Mouse (Mus musculus): Measurements from ENCODE around the gene Pecam1. TPM values are rescaled to one million over a fixed set of nuclear protein-coding genes. Genes with fewer than 3 reads are reported as not detected.

Pecam1 gene
- total RNA-seq, 2 experiments from 2014 or later: 19.7 to 20.1 TPM

DNA sequence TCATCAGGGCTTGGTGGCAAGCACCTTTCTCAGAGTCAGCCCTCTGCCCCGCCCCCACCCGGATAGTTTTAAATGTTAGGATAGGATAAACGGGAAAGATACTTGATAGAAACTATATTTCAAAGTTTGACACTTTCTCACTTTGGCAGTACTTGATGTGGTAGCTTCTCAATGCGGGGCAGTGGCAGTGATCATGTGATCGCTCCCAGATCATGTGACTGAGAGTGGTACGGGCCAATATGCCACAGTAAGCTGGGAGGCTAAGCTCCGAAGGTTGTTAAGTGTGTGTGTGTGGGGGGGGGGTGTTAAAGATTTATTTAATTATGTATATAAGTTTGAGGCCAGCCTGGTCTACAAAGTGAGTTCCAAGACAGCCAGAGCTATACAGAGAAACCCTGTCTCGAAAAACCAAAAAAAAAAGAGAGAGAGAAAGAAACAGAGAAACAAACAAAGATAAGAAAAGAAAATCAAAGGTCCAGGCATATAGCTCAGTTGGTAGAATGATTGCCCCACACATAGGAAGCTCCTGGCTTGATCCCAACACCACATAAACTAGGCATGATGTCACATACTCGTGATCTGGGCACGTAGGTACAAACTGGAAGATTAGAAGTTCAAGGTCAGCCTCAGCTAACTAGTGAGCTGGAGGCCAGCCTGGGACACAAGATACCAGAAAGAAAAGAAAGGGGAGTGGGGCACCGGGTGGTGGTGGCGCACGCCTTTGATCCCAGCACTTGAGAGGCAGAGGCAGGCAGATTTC is 132.4 kb downstream of the Pecam1 start:
- DNase-seq (ENCODE audit: extremely low spot score in 1 of 2, low spot score in 2 of 2): no peak
- intact Hi-C loops (cut with DNase I): no loop called here

DNA sequence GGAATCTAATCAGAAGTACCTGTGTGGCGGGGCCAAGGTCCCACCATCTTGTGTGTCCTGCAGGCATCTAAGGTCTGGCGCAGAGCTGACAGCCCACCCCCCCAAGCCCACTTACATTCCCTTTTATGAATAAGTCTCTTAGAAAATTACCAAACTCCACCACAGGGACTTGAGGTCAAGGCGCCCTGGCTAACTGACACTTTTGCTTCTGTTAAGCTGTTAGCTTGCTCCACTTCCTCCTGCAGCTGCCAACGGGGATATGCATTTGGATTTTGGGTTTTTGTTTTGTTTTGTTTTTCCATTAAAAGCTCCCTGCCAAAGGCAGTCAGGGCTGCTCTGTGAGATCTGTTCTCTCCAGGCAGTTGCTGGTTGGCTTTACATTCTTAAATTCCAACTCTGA is 134.9 kb downstream of the Pecam1 start:
- intact Hi-C loops (cut with DNase I): no loop called here
- no peak for DNase-seq (ENCODE audit: extremely low spot score in 1 of 2, low spot score in 2 of 2)

DNA sequence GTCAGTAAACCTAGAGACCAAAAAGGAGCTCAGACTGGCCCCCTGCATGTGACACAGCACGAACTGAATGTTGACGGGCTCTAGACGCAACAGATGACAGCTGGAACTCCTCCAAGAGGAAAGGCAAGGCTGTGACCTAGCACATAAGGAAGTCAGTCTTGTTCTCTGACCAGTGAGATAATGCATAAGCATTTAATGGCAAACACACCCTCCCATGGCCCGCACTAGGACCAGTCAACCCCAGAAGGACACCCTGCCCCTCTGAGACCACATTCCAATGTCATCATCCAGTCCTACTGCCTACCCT is 136.1 kb downstream of the Pecam1 start:
- DNase-seq (ENCODE audit: extremely low spot score in 1 of 2, low spot score in 2 of 2): no peak
- intact Hi-C loops (cut with DNase I): loop anchor here (5.0 kb wide), 1 partner anchor 112 kb away; no protein-coding TSS in a partner anchor

DNA sequence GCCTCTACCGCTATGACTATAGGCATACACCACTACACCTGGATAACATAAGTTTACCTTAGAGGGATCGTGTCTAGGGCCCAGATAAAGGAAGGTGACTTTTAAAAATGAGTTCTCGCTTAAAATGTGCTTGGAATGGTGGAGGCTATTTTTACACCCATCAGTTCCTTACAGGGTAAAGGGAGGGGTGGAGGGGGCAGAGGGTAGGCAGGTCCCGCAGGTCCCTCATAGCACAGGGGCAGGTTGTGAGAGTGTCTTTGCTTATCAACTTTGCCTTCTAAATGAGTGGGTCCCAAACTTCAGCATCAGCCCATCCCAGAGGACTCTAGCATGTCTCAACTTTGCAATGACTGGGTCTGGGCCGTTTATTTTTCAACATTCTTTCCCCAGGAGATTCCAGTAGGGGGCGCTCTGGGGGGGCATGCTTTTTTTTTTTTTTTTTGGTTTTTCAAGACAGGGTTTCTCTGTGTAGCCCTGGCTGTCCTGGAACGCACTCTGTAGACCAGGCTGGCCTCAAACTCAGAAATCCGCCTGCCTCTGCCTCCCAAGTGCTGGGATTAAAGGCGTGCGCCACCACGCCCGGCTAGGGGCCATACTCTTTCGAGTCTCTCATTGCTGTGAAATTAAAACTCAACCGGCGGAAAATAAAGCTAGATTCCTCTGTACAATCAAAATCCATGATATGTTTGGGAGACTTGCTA is 136.6 kb downstream of the Pecam1 start:
- intact Hi-C loops (cut with DNase I): loop anchor here (5.0 kb wide), 1 partner anchor 111 kb away; no protein-coding TSS in a partner anchor

DNA sequence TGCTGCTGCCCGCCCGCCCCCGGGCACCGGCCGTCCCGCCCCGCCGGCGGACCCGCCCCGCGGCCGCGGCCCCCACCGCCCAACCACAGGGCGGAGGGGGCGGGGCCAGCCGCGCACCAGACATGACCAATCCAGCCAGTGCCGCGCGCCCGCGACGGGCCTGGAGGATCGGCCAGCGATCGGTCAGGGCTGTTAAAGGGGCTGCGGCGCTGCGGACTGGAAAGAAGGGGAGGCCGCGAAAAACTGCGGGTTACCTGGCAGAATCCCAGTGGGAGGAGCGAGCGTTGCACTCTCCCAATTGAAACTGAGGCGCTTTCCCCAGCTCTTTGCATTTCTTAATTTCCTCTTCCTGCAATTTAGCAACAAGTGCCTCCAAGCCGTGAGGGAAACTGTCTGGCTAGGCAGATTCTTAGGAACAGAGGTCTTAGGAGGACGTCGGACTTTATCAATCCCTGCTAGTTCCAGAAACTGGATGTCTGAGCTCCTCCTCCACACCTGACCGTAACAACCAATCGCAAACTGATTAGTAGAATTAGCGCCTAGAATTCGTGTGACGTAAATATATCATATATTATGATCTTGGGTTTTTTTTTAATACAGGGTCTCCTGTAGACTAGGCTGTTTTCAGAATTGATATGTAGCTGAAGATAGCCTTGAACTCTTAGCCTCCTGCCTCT is 137.3 kb downstream of the Pecam1 start, which contains the start of gene Tex2:
Tex2 (minus strand) TSS at position 463 of the 677 bp plus-strand sequence.
- intact Hi-C loops (cut with DNase I): loop anchor here (5.0 kb wide), 1 partner anchor 111 kb away; no protein-coding TSS in a partner anchor

More for the DNA sequence above, 136.6 kb downstream of the Pecam1 start:
- DNase-seq (ENCODE audit: extremely low spot score in 1 of 2, low spot score in 2 of 2): no peak

DNA sequence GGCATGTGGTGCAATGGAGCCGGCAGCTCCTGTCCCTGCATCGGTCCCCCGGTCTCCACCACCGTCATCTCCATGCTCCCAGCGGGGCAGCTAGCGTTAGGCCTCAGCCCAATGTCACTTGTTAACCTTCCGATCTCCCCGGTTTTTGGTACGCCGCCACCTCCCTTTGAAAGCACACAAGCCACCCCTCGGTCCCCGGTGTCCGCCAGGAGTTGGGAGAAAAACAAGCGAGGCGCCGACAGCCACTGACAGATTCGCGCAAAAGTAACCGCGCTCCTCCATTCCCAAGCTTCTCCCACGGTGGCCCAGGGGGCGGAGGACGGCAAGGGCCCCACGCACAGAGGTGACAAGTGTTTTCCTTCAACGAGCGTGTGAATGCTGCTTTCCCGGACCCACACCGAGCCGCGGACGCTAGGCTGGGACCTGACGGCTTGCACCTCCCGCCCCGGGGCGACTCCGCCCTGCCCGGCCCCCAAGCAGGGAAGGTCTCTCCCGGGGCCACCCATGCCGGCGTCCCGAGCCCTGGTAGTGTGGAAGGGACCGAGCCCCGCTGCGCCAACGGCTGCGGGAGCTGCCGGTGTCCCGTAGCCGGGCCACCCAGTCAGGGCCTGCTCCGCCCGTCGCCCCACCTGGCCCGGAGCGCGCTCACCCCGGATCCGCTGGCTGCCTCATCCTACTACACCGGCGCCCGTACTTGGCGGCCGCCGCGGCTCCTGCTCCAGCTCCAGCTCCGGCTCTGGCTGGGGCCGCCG is 138.0 kb downstream of the Pecam1 start:
- DNase-seq (ENCODE audit: extremely low spot score in 1 of 2, low spot score in 2 of 2): peak; percentile 13 to 75
- intact Hi-C loops (cut with DNase I): loop anchor here (5.0 kb wide), 1 partner anchor 110 kb away; no protein-coding TSS in a partner anchor

More for the DNA sequence above, 137.3 kb downstream of the Pecam1 start, which contains the start of gene Tex2:
- peak; percentile 94 to 99 for DNase-seq (ENCODE audit: extremely low spot score in 1 of 2, low spot score in 2 of 2)

DNA sequence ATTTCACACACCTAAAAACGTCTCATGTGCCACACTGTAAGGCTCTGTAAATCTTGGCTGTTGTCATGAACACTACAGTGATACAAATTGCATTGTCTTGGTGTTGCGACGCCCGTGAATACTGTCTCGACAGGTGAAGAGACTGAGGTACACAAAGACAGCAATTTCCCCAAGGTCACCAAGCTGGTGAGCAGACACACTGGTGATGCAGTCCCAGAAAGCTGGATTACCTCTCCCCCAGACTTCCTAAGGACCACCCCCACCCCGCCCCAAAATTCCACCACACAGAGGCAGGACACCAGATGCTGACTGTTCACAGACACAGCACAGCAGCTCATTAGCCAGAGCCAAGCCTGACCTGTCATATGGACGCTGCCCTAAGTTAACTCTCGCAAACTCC is 140.7 kb downstream of the Pecam1 start:
- intact Hi-C loops (cut with DNase I): loop anchor here (5.0 kb wide), 1 partner anchor 107 kb away; no protein-coding TSS in a partner anchor
- no peak for DNase-seq (ENCODE audit: extremely low spot score in 1 of 2, low spot score in 2 of 2)

DNA sequence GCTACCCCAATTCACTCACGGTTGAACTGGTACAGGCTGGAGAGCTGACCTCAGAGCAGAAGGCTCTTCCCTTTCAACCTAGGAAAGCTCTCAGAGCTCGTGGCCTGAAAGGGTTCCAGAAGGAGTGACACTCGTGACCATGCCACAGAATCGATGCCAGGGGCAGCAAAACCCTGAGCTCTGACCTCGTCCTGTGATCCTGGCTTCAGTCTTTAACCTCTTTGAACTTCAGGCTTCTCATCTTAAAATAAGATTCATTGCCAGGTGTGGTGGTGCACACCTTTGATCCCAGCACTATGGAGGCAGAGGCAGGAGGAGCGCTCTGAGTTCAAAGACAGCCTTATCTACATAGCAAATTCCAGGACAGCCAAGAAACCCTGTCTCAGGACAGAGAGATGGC is 143.1 kb downstream of the Pecam1 start:
- intact Hi-C loops (cut with DNase I): no loop called here
- no peak for DNase-seq (ENCODE audit: extremely low spot score in 1 of 2, low spot score in 2 of 2)

DNA sequence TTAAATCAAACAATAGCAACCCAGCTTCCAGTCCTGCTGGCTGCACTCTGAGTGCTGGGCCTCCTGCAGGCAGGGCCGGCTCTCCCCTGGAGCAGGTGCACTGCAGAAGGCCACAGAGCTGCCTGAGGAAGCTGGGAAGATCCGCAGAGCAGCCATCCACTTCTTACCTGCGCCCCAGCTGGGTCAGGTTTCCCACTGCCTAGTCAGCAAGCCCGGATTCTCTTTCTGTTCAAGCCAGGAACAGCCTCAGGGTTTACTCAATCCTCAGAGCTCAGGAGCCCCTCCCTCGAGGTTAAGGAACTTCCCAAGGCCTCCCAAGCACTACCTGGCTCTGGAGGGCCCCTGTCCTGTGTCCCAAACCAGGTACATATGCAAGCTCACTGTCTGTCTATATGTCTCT is 144.4 kb downstream of the Pecam1 start:
- intact Hi-C loops (cut with DNase I): no loop called here
- DNase-seq (ENCODE audit: extremely low spot score in 1 of 2, low spot score in 2 of 2): no peak

Small RNA genes within 50 kb of the gene (microRNA-seq; reads per million reads assigned to microRNA genes)
- gene Gm25994: not detected
- 20.7 reads per million, percentile 40 among the genes with 10 or more reads in this experiment for gene Mir3064

Other genes with a start within 250 kb of the Pecam1 start
- gene Tex2, start 137.2 kb downstream of the Pecam1 start, total RNA-seq (2021): 10 to 100 TPM; 86.8 to 91.8 TPM
- gene Milr1, start 598 bp upstream of the Pecam1 start, total RNA-seq (2021): 1 to 10 TPM in 1 of 2 experiments, under 1 TPM in 1; 0.45 to 1.1 TPM
- 1 to 10 TPM; 4.1 to 4.6 TPM for gene Polg2, start 28.9 kb upstream of the Pecam1 start, total RNA-seq (2021)
- 100 to 1,000 TPM; 607 to 644 TPM for gene Ddx5, start 38.6 kb upstream of the Pecam1 start, total RNA-seq (2021)
- gene Cep95, start 38.6 kb upstream of the Pecam1 start, total RNA-seq (2021): 10 to 100 TPM in 1 of 2 experiments, 1 to 10 TPM in 1; 8.7 to 10.3 TPM
- gene Smurf2, start 170.1 kb upstream of the Pecam1 start, total RNA-seq (2021): 10 to 100 TPM; 29.1 to 29.6 TPM
- 10 to 100 TPM; 35.5 to 45.2 TPM for gene Kpna2, start 248.9 kb upstream of the Pecam1 start, total RNA-seq (2021)

Data from left cerebral cortex, postnatal 10 days (tissue).